Mouse (Mus musculus) heart, embryonic 14.5 days (tissue): Measurements from ENCODE around the gene Ssr1. TPM values are rescaled to one million over a fixed set of nuclear protein-coding genes. Genes with fewer than 3 reads are reported as not detected.

Source experiments
- ATAC-seq: fragments of 200-750 bp; cut with Nextera tagmentation; 2 replicates; pipeline ENCODE4 v1.8.0; 2017; ENCODE audit warnings: low read depth, moderate TSS enrichment; ENCODE audit not compliant: insufficient number of reproducible peaks, insufficient read depth, low FRiP score
- H3K27ac ChIP-seq, 2 experiments: fragments of 200-500 bp in 1 of 2; fragments of 300-500 bp in 1 of 2; sonication (generic) in 1 of 2; replicated peaks in 1 of 2; 2 replicates each; pipeline ENCODE4 v1.5.1; 2012 to 2014; ENCODE audit warnings: low read depth in 2 of 2, low read length in 2 of 2, control low read depth in 1 of 2, mild to moderate bottlenecking in 1 of 2, mixed read lengths in 1 of 2; ENCODE audit not compliant: control insufficient read depth in 1 of 2, insufficient read depth in 1 of 2
- H3K27me3 ChIP-seq: fragments of 300-500 bp; sonication (generic); 2 replicates; pipeline ENCODE4 v1.6.1; 2014; ENCODE audit warnings: mild to moderate bottlenecking, low read length, control low read depth; ENCODE audit not compliant: control insufficient read depth, insufficient read depth
- H3K36me3 ChIP-seq: fragments of 300-500 bp; sonication (generic); 2 replicates; pipeline ENCODE4 v1.6.1; 2014; ENCODE audit warnings: mild to moderate bottlenecking, control low read depth, low read length, mixed read lengths; ENCODE audit not compliant: control insufficient read depth, insufficient read depth
- H3K4me1 ChIP-seq, 2 experiments: fragments of 200-500 bp in 1 of 2; fragments of 300-500 bp in 1 of 2; sonication (generic) in 1 of 2; 2 replicates each; pipeline ENCODE4 v1.6.1; 2012 to 2014; ENCODE audit warnings: low read length in 2 of 2, control low read depth in 1 of 2, mixed read lengths in 1 of 2; ENCODE audit not compliant: control insufficient read depth in 2 of 2, insufficient read depth in 2 of 2
- H3K4me2 ChIP-seq: fragments of 300-500 bp; sonication (generic); 2 replicates; pipeline ENCODE4 v1.6.1; 2014; ENCODE audit warnings: mild to moderate bottlenecking, low read length
- H3K4me3 ChIP-seq, 2 experiments: fragments of 200-500 bp in 1 of 2; fragments of 300-500 bp in 1 of 2; sonication (generic) in 1 of 2; 2 replicates each; pipeline ENCODE4 v1.5.1; 2012 to 2014; ENCODE audit warnings: low read length in 2 of 2, mild to moderate bottlenecking in 2 of 2, control low read depth in 1 of 2, low read depth in 1 of 2, moderate library complexity in 1 of 2; ENCODE audit not compliant: control insufficient read depth in 1 of 2, insufficient read depth in 1 of 2
- H3K9ac ChIP-seq: fragments of 300-500 bp; sonication (generic); 2 replicates; pipeline ENCODE4 v1.6.1; 2014; ENCODE audit warnings: mild to moderate bottlenecking, low read length
- H3K9me3 ChIP-seq: fragments of 300-500 bp; sonication (generic); 2 replicates; pipeline ENCODE4 v1.6.1; 2016; ENCODE audit warnings: low read length, control low read depth; ENCODE audit not compliant: control insufficient read depth
- WGBS: fragments of 180-500 bp; shearing (Covaris S2); extraction: QIAGEN DNeasy Blood & Tissue Kit; methylation state at CpG from one replicate; pipeline ENCODE4 v1.1.7; 2014; 5-methylcytosine and 5-hydroxymethylcytosine counted together
- polyA plus RNA-seq: library from polyadenylated mRNA; unstranded; fragments of >200 nt; fragmentation: Nextera tagmentation; extraction: Ambion mirVana; gene quantifications from 2 replicates; pipeline ENCODE4 v1.2.1, GENCODE M21; 2014

Gene Ssr1
- polyA plus RNA-seq, 1 experiment from 2014 or later: 90.1 TPM

DNA sequence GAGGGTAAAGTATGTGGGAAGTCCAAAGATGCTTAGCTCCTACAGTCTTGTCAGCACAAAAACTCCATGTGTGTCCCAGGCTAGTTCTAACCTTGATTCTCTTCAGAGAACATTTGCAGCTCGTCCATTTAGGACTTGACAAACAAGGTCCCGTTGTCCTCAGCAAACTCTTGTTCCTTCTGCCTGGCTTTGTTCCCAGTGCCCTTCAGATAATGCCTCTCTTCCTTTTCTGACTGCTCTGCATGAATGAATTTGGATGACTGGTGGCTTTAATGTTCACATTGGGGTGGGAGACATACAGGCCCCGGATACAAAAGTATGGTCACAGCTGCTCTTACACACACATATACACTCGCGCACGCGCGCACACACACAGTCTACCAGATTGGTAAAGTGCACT, 59.1 kb downstream of the Ssr1 start:
- no peak overlapping the region for H3K4me3 ChIP-seq
- 63% methylated on average over 8 of the region's 8 CpGs for WGBS
- H3K4me2 ChIP-seq: no peak overlapping the region
- no peak for ATAC-seq
- peaks cover 9 to 18% of the 10 kb centered on the region in 2 experiments; a peak in 3 of 4 replicates for H3K4me1 ChIP-seq
- H3K9ac ChIP-seq: no peak overlapping the region
- H3K9me3 ChIP-seq: no peaks in the 10 kb centered on the region
- no peaks in the 10 kb centered on the region for H3K27me3 ChIP-seq
- H3K36me3 ChIP-seq: peaks cover 84% of the 10 kb centered on the region
- peak overlapping the region; percentile 58 to 75 for H3K27ac ChIP-seq

DNA sequence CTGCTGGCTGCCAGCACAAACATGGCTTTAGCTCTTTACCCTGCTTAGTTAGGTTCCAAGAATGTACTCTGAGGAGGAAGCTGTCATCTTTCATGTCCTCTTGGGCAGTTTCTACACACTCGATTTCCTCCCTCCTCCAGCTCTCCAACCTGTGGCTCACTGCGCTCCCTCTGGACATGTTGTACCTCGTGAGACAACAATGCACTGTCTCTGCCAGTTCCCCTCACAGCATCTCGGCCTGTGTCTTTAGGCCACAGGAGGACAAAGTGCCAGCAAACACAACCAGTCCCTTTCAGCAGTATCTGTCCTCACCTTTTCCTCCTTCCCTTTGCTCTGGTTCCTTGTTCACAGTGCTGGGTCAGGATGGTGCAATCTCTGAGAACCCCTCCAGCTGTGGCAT, 59.9 kb downstream of the Ssr1 start:
- peak overlapping the region in 1 of 2 experiments; percentile 75; a peak in 1 of 4 replicates for H3K27ac ChIP-seq
- H3K36me3 ChIP-seq: peaks cover 88% of the 10 kb centered on the region
- no peak for ATAC-seq
- H3K4me1 ChIP-seq: peaks cover 9 to 18% of the 10 kb centered on the region in 2 experiments; a peak in 3 of 4 replicates
- no peak overlapping the region for H3K4me2 ChIP-seq
- WGBS: 67% methylated on average over 4 of the region's 4 CpGs
- no peak overlapping the region for H3K4me3 ChIP-seq
- H3K27me3 ChIP-seq: no peaks in the 10 kb centered on the region
- H3K9me3 ChIP-seq: no peaks in the 10 kb centered on the region
- H3K9ac ChIP-seq: no peak overlapping the region; the same call in 1 of the 2 replicates

DNA sequence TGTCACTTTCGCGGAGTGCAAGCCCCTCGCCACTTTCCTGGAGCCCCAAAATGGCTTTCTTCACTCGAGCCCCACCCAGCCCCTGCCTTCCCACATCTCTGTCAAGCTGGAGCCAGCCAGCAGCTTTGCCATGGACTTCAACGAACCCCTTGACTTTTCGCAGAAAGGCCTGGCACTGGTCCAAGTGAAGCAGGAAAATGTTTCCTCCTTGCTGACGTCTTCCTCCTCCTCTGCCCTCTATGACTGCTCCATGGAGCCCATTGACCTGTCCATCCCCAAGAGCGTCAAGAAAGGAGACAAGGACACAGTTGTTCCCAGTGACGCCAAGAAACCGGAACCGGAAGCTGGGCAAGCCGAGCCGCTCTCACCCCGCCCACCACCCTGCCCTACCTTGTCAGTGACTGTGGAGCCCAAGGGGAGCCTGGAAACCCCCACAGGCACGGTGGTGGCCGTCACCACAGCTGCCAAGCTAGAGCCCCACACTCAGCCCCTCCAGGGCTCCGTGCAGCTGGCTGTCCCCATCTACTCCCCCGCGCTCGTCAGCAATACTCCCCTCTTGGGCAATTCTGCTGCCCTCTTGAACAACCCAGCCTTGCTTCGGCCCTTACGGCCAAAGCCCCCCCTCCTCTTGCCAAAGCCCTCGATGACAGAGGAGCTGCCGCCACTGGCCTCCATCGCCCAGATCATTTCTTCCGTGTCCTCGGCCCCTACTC, 62.7 kb downstream of the Ssr1 start:
- Histone ChIP-seq H3K9ac (no peak overlapping the region), H3K36me3 (peaks cover 89% of the 10 kb centered on the region), H3K27me3 (no peaks in the 10 kb centered on the region), H3K4me1 (peaks cover 9 to 22% of the 10 kb centered on the region in 2 experiments; a peak in 3 of 4 replicates), H3K27ac (no peak overlapping the region), H3K4me3 (no peak overlapping the region), H3K4me2 (no peak overlapping the region), H3K9me3 (no peaks in the 10 kb centered on the region)
- 0 out of 2 replicates have a peak, but pooled peaks have one; percentile 33 for ATAC-seq
- WGBS: 70% methylated on average over 27 of the region's 27 CpGs

DNA sequence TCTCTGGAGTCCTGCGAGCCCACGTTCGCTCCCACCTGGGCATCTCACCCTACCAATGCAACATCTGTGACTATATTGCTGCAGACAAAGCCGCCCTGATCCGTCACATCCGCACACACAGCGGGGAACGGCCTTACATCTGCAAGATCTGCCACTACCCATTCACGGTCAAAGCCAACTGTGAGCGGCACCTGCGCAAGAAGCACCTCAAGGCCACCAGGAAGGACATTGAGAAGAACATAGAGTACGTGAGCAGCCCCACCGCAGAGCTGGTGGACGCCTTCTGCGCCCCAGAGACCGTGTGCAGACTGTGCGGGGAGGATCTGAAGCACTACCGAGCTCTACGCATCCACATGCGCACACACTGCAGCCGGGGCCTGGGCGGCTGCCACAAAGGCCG, 63.4 kb downstream of the Ssr1 start:
- H3K36me3 ChIP-seq: peaks cover 91% of the 10 kb centered on the region
- 95% methylated on average over 23 of the region's 23 CpGs for WGBS
- ATAC-seq: no peak

DNA sequence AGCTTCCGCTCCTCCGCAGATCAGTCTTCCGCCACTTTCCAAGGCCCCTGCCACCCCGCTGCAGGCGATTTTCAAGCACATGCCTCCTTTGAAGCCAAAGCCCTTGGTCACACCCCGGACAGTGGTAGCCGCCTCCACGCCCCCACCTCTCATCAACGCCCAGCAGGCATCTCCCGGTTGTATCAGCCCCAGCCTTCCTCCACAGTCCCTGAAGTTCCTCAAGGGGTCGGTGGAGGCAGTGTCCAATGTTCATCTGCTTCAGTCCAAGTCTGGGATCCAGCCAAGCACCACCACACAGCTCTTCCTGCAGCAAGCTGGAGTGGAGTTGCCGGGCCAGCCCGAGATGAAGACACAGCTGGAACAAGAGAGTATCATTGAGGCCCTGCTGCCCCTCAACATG, 63.9 kb downstream of the Ssr1 start:
- 67% methylated on average over 13 of the region's 13 CpGs for WGBS
- Histone ChIP-seq H3K4me1 (peaks cover 9 to 18% of the 10 kb centered on the region in 2 experiments; a peak in 3 of 4 replicates), H3K4me3 (no peak overlapping the region), H3K9me3 (no peaks in the 10 kb centered on the region), H3K27ac (no peak overlapping the region), H3K9ac (no peak overlapping the region), H3K27me3 (no peaks in the 10 kb centered on the region), H3K4me2 (no peak overlapping the region), H3K36me3 (peaks cover 88% of the 10 kb centered on the region)
- no peak for ATAC-seq

More for the DNA sequence above, 63.4 kb downstream of the Ssr1 start:
- no peaks in the 10 kb centered on the region for H3K27me3 ChIP-seq
- peaks cover 9 to 23% of the 10 kb centered on the region in 2 experiments; a peak in 3 of 4 replicates for H3K4me1 ChIP-seq
- no peaks in the 10 kb centered on the region for H3K9me3 ChIP-seq
- no peak overlapping the region for H3K27ac ChIP-seq
- no peak overlapping the region for H3K4me3 ChIP-seq
- no peak overlapping the region for H3K9ac ChIP-seq
- no peak overlapping the region for H3K4me2 ChIP-seq

DNA sequence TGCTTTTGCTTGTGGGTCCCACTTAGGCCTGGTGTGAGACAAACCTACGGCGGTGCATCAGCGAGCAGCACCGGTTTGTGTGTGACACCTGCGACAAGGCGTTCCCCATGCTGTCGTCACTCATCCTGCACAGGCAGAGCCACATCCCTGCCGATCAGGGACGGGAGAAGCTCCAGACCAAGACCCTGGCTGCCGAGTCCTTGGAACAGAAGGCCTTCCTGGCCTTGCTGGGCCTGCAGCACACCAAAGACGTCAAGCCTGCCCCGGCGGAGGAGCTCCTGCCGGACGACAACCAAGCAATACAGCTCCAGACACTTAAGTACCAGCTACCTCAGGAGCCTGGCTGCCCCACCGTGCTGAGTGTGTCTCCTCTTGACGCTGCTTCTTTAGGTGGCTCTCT, 64.5 kb downstream of the Ssr1 start:
- Histone ChIP-seq H3K27ac (no peak overlapping the region), H3K9me3 (no peaks in the 10 kb centered on the region), H3K4me3 (no peak overlapping the region), H3K4me2 (no peak overlapping the region), H3K27me3 (no peaks in the 10 kb centered on the region), H3K4me1 (peaks cover 9 to 12% of the 10 kb centered on the region in 2 experiments; a peak in 3 of 4 replicates), H3K9ac (no peak overlapping the region), H3K36me3 (peaks cover 89% of the 10 kb centered on the region)
- 81% methylated on average over 17 of the region's 17 CpGs for WGBS
- no peak for ATAC-seq

DNA sequence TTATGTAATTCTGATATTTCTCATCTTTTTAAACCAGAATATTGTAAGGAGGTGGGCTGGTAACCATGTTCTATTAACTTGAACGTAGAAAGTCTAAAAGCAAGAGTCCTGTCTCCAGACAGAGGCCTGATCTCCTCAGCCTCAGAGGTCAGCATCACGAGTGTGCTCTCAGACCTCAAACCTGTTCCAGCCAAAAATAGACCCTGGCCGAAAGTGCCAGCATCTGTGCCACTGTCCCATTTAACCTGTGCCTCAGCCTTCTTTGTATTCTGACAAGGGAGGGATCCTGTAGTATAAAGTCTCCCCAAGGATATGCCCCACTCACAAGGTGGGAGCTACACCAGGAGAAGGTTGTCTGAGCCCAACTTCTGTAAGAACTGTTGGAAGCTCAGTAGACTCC, 67.6 kb downstream of the Ssr1 start:
- H3K4me2 ChIP-seq: no peak overlapping the region
- peaks cover 78% of the 10 kb centered on the region for H3K36me3 ChIP-seq
- no peak overlapping the region for H3K27ac ChIP-seq
- H3K27me3 ChIP-seq: no peaks in the 10 kb centered on the region
- no peak overlapping the region for H3K4me3 ChIP-seq
- 60% methylated on average over 3 of the region's 3 CpGs for WGBS
- no peak for ATAC-seq
- H3K9ac ChIP-seq: no peak overlapping the region
- peaks cover 8 to 25% of the 10 kb centered on the region in 2 experiments for H3K4me1 ChIP-seq
- no peaks in the 10 kb centered on the region for H3K9me3 ChIP-seq
